Mouse (Mus musculus) urinary bladder, postnatal 36 days (tissue): ENCODE measurements around the gene Socs7.
A peak's percentile ranks its signal among the peaks of the same experiment; 100 is the strongest.

Experiments
- DNase-seq, 2 experiments: peaks; one replicate each; pipeline ENCODE4 v3.0.0; 2022; ENCODE audit warnings: low spot score in 2 of 2, mixed read lengths in 1 of 2

The Socs7 gene

DNA sequence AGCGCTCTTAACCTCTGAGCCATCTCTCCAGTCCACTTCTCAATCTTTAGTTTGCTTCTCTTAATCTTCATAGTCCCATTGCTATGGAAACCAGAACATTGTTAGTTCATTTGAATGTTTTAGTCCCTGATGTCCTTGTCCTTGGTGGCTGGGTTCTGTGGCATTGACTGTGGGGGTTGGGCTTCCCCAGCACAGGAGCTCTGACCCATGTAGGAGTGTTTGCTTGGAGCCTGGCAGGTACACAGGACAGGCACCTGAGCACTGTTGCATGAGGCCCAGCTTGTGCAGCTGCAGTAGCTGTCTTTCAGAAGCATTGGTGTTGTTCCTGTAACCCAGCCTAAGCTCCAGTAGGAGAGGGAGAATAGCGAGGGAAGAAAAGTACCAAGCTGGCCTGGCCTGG, 25.5 kb downstream of the Socs7 start:
- no peak for DNase-seq

DNA sequence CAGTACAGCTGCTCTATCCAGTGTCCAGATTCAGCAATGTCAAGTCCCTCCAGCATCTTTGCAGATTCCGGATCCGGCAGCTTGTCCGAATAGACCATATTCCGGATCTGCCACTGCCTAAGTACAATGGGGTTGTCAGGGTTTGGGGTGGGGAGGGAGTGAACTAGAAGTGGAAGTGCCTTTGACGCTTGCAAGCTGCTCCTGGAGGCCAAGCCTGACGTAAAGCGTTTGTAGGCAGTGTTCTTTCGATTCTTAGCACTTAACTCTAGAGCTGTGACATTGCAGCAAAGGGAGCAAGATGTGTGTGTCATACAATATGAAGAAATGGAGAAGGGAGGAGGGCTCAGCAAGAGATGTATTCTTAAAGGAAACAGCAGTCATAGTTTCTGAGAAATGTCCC, 26.8 kb downstream of the Socs7 start:
- no peak for DNase-seq

DNA sequence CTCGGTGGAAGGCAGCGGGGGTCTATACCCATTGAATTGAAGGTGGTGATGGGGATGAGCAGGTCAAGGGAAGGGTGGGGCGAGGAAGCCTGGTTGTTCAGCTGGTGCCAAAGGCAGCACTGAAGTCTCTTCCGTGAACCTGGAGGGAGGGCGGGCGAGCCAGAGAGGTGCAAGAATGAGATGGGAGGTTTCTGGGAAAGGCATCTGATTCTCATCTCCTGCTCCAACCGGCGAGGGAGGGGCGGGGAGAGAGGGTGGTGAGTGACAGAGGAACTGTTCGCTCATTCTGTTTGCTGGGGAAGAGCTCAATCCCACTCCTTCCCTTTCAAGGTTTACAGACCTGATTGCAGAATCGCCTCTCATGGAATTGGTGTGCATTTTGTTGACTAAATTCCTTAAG, 31.3 kb downstream of the Socs7 start:
- DNase-seq: no peak

DNA sequence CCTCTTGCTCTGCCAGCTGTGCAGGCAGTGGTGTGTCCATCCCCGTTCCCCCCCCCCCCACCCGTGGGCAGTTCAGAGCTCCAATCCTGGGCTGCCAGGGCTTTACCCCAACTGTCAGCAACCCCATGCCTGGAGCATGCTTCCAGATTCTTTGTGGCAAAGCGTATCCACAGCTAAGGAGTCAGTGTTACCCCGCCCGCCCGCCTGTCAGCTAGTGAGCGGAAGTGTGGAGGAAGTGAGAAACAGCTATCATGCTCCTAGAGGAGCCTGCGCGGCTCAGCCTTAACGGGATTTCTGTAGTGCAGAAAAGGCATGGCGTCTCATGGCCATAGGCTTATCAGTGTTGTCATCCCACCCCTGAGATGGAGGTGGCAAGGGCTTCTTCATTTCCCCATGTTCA, 31.8 kb downstream of the Socs7 start:
- no peak for DNase-seq

DNA sequence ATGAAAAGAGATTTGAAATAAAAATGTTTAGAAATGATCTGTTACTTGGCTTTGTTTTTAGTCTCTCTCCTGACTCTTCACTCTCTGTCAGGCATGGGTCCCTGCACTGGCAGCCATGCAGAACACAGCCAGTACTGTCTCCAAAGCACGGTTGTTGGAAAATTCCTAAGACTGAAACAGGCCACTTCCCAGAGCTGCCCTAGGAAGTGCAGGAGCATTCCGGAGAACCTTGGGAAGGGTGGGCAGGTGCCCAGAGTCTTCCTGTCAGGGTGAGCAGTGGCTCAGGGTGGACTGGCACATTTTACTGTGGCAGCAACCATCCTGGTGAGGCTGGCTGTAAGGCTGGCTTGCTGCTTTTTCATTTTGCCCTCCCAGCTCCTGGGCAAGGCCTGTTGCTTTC, 36.2 kb downstream of the Socs7 start:
- no peak for DNase-seq

DNA sequence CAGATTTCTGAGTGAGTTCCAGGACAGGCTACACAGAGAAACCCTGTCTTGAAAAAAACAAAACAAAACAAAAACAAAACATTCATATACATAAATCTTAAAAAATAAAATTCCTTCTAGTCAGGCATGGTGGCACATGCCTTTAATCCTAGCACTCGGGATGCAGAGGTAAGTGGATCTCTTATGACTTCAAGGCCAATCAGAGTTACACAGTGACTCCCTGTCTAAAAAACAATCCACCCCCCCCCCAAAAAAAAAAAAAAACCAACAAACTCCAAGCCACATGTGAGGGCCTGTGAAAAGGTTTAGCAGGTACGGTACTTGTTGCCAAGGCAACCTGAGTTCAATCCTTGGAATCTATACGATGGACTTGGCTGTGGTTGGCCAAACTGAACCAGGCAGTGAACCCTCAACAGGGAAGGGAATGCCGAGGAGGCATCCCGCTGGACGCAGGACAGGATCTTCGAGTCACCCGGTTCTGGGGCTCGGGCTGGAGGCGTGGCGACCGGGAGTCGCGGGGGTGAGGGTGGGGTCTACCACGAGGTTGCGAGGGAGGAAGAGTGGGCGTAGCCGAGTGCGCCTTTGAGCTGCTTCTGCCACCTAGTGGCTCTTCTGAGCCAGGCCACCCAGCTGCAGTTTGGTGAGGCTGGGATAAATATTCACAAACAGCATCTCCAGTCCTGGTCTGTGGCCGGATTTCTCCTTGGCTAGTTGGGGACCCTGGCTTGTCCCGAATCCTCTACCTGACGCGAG, 37.8 kb downstream of the Socs7 start:
- DNase-seq: peak; percentile 70 to 78

DNA sequence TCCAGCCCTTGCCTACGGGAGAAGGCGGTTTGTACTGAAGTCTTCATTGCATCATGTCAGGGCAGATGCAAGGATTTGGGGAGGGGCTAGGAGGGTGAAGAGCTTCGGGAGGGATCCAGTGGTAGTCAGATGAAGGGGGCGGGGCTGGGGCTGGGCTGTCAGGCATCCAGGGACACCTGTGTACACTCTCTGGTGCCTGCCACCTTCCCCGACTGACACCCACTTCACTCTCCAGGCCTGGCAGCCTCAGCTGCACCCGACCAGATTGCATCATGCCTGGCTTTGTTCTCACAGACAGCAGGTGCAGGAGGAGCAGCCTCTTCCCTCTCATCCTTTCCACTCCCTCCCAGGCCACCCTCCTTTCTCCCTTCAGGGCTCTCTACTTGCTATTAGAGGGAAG, 38.7 kb downstream of the Socs7 start:
- no peak for DNase-seq

DNA sequence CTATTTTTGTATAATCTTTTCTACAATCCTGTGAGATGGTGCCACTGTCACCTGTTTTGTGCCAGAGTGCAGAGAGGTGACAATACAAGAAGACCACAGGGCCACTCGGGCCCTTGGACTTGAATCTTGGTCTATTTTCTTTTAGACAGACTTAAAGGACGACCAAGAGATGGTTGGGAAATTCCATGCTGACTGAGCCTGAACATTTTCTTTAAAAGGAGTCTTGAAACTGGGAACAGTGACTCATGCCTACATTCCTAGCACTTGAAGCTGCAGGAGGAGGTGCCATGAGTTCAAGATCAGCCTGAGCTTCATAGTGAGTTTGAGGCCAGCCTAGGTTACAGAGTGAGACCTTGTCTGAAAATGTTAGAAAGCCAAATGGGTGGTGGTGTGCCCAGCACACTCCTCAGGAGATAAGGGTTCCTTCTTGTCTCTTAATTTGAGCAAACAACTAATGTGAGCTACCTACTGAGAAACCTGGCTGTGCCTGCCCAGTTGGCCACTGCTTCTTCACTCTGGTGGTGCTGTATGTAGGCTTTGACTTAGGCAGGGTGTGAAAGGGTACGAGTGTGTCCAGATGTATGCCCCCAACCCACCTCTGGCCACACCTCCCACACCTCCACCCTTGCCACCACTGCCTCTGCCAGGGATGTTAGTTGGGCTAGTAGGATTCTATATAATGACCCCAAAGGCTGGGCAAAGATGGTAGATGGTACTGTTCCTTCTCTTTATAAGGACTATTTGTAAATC, 39.5 kb downstream of the Socs7 start:
- DNase-seq: no peak

DNA sequence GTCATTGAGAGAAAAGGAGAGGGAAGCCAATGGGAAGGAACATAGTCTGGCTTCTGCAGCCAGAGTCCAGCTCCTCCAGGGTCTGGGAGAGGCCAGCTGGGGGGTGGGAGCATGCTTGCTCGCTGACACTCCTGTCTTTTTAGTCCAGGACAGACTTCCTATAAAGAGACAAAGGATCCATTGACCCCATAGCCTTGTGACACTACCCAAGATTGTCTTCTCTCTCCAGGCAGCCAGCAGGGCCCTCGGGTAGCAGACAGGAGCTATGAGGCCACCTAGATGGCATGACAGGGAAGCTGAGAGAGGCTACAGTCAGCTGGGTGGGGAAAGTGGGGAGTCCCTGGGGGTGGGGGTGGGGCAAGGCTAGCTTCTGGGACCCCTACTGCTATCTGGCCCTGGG, 40.4 kb downstream of the Socs7 start:
- DNase-seq: no peak

DNA sequence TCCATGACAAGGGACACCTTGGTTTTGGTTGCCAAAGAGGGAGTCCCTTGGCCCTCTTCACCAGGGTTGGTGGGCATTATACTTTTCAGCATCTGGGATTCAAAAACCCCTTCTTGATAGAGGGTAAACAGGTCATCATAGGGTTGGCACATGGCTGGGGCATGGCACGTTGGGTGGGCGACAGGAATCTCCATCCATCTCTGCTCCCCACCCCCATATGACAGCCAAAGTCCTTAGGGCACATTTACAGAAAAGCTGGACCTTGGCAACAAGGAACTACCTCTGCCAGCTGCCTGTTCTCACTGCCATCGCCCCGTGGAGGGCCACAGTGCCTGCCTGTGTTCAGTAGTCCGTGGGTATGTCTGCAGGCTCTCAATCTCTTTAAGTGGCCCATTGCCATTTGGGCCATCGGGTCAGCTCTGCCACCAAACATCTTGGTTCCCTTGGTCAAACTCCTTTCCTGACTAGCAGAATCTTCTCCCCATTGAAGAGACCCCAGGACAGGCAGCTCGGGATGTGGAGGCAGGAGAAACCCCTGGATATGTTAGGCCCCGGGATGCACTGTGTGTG, 41.3 kb downstream of the Socs7 start:
- DNase-seq: no peak

DNA sequence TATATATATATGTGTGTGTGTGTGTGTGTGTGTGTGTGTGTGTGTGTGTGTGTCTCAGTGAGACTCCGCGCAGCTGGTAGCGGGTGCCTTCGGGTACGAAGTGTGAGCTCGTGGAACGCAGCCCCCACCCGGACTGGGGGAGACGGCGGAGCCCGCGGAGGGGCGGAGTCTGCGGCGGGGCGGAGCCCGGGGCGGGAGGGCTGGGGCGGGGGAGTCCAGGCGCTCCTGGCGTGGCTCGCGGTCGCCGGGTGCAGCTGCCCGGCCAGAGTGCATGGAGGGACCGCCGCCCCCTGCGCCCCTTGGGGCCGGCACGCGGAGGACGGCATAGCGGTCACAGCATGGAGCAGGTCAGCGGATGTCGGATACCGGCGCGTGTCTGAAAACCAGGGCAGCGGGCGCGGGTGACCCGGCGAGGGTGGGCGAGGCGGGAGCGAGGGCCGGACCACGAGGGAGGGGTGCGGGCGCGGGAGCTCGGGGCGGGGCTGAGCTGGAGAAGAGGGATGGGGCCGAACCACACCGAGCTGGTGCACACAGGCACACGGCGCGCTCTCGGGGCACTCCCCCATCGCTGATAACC, 41.9 kb downstream of the Socs7 start:
- DNase-seq: no peak

DNA sequence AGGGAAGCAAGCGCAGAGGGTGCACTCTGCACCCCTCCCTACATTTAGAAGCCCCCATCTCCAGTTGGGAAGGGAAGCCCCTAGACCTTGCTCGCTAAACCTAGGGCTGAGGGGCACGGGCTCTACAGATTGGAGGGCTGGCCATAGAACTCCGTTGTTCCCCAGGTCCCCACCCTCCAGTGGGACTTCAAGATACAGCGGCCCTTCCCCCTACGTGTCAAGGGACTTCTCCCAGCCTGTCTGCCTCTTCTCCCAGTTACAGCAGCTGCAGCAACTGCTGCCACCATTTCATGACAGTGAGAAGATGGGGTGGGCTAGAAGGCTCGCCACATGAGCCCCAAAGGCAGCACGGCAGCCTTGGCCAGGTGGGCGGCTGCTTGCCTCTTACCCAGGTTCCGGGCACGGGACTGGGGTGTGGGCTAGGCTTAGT, 42.4 kb downstream of the Socs7 start:
- no peak for DNase-seq

DNA sequence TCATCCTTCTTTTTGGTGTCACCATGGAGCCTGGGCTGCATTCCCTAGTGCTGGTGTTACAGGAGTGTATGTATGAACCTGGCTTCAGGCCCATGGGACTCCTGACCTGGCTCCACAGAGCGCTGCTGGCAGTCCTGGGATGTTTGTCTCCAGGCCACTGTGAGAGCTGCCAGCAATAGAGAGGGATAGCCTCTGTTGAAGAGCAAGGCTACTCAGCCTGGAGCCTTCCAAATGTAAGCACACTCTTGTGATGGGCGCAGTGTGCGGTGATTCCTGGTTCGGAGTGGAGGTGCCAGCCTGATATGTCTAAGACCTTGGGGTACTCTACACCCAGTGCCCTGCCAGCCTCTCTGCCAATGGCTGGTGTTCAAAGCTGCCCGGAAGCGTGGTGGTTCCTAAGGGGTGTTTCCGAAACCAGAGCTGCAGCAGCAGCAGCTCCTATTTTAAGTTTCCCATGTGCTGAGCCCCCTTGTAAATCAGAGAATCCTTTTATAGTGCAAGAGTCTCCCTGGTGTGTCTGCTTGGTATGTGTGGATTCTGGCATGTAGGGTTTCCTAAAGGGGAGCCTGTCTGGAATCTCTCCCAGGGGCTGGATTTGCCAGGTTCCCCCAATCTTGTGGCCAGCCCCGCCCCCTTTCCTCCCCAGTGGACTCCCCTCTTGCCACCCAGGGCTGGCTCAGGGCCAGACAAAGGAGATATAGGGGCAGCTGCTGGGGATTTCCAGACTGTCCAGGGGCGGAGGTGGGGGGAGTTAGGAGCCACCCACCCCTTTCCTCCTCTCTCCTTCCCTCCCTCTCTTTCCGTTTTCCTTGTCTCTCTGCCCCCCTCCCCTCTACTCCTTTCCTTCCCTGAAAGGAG, 44.0 kb downstream of the Socs7 start:
- no peak for DNase-seq

DNA sequence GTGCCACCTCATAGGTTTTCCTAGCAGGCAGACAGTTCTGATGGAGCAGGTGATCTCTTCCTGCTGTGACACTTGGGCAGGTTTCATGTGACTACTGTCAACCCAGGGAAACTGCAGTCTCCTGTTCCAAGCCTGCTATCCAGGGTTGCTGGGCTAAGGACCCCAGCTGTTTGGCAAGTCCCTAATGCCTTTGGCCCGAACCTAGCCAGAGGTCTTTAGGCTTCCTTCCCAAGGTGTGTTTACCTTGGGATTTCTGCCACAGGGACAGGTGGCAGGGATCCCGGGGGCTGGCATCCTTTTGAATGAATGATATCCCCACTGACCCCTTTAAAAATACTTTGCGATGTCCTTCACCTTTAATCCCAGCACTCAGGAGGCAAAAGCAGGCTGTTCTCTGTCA, 45.1 kb downstream of the Socs7 start:
- no peak for DNase-seq

DNA sequence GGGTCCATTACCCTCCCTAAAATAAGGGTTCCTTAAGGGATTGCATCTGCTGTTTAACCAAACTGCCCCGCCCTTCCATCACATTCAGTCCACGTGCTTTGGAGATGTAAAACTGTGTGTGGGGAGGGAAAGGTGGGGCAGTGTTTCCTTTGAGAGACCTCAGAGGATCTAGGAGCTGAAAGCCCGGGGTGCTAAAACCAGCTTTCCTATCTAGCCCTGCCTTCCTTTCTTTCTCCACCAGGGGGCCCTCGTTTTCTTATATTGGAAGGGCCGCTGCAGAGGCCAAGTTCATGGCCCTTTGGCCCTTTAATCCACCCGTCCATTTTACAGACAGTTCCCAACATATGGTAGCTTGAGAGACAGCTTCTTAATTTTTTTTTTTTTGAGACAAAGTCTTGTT, 45.8 kb downstream of the Socs7 start:
- peak; percentile 67 to 76 for DNase-seq

DNA sequence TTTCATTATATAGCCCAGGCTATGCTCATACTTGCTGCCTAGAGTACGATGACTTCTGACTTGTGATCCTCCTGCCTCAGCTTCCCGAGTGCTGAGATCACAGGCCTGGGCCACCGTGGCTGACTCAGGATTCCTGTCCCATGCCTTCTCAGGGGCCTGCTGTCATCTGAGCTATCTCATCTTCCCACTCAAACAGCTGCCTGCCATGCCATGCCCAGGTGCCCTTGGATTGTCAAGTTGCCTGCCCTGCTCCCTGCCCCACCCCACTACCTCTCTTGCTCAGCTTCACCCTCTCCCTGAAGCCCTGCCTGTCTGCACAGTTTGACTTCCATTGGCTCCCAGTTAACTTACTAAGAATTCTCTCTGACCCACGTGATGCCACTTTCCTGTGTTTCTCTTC, 48.6 kb downstream of the Socs7 start:
- no peak for DNase-seq

DNA sequence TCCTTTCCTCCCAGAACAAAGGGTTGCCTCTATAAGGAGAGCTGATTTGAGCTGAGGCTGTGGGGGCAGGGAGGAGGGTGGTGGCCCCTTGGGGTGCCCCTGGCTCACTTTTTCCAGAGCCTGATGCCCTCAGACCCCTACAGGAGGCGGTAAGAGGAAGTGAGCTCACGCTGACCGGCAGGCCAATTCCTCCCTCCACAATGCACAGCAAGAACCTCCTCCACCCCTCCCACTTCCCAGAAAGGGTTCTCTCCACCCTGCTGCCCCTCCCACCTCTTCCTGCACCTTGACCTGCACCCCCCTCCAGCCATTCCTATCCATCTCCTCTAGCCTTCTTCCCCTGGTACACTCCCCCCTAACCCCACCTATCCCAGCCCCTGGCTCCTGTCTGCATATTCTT, 49.8 kb downstream of the Socs7 start:
- no peak for DNase-seq

DNA sequence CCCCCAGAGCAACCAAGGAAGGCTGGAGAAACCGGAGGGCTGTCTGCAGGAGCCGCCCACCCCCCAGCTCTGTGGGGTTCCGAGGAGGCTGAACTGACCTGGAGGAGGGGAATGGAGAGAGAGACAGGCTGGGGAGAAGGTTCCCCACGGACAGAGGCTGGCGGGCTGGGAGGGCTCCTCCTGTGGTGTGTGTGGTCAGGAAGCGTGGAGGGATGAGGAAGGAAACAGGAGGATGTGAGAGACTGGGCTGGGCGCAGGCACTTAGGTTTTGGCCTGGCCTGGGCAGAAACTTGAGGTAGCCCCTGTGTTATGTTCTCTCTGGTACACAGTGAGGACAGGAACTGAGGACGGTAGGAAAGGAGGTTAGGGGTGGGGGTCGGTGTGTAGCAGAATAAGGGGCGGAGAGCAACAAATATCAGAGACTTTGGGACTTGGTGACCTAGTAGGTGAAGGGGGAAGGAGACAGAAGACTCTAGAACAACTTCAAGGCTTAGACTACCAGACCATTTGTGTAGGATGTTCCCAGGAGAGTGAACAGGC, 50.5 kb downstream of the Socs7 start:
- no peak for DNase-seq

DNA sequence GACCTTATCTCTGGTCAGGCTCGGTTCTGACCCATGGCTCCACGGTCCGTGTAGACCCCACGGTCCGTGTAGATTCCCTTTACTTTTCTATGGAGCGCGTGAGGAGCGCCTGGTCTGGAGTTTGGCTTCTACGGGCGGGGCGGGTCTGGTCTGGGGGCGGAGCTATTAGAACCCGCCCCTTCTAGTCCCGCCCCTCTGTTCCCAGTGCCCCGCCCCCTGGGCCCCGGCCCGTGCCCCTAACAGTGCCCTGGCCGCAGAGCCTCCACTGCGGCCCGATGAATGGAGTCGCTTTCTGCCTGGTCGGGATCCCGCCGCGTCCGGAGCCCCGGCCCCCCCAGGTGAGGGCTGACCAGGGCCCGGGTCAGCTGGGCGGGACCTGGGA, 53.0 kb downstream of the Socs7 start, which contains the start of gene Arhgap23:
TSS of gene Arhgap23 (plus strand) at position 204 of the 382 bp plus-strand sequence.
- peak; percentile 60 to 62 for DNase-seq

DNA sequence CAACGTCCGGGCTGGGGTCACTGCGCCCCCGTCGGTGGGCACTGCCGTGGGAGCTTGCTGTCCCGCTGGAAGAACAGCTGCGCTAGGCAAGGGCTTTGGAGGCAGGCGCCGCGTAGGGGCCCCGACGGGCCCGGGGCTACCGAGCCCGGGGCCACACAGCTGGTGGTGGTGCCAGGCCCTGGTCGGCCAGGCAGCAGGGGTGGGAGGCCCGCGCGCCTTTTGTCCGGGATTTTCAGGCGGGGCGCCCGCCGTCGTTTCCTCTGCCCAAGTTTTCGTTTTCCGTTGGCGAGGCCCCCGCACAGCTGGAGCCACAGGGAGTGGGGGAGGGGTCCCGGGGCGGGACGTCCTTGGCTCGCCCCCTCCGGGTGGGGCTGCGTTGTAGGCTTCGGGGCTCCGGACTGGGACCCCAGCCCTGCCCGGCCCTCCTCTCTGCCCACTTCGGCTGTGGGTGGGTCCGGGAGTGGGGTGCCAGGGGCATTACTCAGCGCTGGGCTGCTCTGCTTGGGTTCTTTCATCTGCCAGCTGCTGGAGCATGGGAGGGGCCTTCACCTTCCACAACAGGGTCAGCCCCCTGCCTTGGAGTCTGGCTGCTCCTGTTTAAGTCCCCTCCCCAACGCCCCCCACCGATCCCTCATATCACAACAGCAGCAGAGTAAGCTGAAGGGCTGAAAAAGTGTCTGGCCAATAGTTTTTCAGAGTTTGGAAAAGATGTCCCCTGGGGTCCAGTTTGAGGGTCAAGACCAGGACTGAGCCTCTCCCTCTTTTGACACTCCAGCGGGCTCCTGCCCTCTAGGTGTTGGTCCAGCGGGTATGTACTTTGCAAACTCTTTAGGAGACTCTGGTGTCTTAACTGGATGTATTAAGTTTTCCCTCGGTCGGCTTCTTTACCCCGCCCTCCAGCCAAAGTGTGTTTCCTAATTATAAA, 53.6 kb downstream of the Socs7 start:
- no peak for DNase-seq
